Mouse (Mus musculus): ENCODE measurements at regions not wholly inside any gene's neighbourhood (a gene's known extent, or its start where the extent isn't known, plus 50 kb on each side); places are given as distances from the start of the nearest gene placed in this dataset.

DNA sequence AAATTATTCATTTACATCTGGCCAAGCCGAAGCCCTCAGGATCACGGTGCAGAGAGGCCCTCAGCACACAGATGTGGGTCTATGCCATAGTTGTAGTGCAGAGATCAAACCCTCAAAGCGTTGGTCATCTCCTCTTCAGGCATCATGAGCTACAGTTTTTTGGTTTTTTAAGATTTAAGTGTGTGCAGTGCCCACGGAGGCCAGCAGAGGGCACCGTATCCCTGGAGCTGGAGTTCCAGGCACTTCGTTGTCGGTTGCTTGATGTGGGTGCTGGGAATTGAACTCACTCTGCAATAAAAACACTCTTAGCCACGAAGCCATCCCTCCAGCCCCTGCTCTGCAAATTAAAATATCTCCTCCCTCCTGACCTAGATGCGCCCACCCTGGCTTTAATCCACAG, 58.3 kb upstream of the Tmem132d start:
- Histone ChIP-seq H3K36me3 (ENCODE audit: control insufficient read depth, insufficient read depth, low read length) (no peaks in the 10 kb centered on the region), H3K27me3 (replicated peaks; ENCODE audit: control insufficient read depth, insufficient read depth, low read length) (no peaks in the 10 kb centered on the region), H3K4me1 (ENCODE audit: control insufficient read depth, insufficient read depth, low read length) (no peaks in the 10 kb centered on the region), H3K4me2 (ENCODE audit: low read length) (no peak overlapping the region), H3K9me3 (replicated peaks; ENCODE audit: control insufficient read depth, low read length) (no peaks in the 10 kb centered on the region), H3K27ac (ENCODE audit: low read depth, low read length) (no peak overlapping the region), H3K9ac (ENCODE audit: low read length) (no peak overlapping the region), H3K4me3 (ENCODE audit: low read depth, low read length) (no peak overlapping the region)
- DNase-seq (ENCODE audit: low spot score): no peak
- 48% methylated on average over 9 of the region's 9 CpGs for WGBS
- no peak for ATAC-seq

DNA sequence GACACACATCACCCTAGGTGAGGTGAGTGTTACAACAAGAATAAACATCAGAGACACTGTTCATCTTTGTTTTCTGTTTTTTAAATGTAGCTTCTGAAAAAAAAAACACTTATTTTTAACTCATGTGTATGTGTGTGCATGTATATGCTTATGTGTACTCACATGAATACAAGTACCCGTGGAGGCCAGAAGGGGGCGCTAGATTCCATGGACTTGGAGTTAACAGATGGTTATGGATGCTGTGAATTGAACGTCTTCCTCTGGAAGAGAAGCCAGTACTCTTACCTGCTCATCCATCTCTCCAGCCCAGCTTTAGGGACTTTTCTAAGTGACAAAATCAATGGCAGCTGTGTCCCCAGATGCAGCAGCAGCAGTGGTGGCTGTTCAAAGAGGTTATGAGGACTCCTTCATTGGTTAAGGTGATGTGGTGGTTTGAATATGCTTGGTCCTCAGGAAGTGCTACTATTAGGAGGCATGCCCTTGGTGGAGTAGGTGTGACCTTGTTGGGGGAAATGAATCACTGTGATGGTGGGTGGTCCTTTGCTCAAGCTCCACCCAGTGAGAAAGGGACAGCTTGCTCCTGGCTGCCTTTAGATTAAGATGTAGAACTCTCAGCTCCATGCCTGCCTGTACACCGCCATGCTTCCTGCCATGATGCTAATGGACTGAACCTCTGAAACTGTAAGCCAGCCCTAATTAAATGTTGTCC, 56.1 kb upstream of the Tmem132d start:
- no peak overlapping the region for H3K27ac ChIP-seq (ENCODE audit: low read depth, low read length)
- no peaks in the 10 kb centered on the region for H3K9me3 ChIP-seq (replicated peaks; ENCODE audit: control insufficient read depth, low read length)
- H3K27me3 ChIP-seq (replicated peaks; ENCODE audit: control insufficient read depth, insufficient read depth, low read length): no peaks in the 10 kb centered on the region
- ATAC-seq: no peak
- WGBS: 83% methylated on average over 4 of the region's 4 CpGs
- no peak overlapping the region for H3K9ac ChIP-seq (ENCODE audit: low read length)
- no peaks in the 10 kb centered on the region for H3K36me3 ChIP-seq (ENCODE audit: control insufficient read depth, insufficient read depth, low read length)
- no peak overlapping the region for H3K4me3 ChIP-seq (ENCODE audit: low read depth, low read length)
- no peak overlapping the region for H3K4me2 ChIP-seq (ENCODE audit: low read length)
- no peak for DNase-seq (ENCODE audit: low spot score)
- H3K4me1 ChIP-seq (ENCODE audit: control insufficient read depth, insufficient read depth, low read length): no peaks in the 10 kb centered on the region

- no peak overlapping the region for H3K4me3 ChIP-seq (ENCODE audit: low read depth, low read length)
- no peaks in the 10 kb centered on the region for H3K9me3 ChIP-seq (replicated peaks; ENCODE audit: control insufficient read depth, low read length)
- no peak overlapping the region for H3K4me2 ChIP-seq (ENCODE audit: low read length)
- H3K4me1 ChIP-seq (ENCODE audit: control insufficient read depth, insufficient read depth, low read length): peaks cover 7% of the 10 kb centered on the region; the same call in 1 of the 2 replicates
- no peak overlapping the region for H3K9ac ChIP-seq (ENCODE audit: low read length)
- no peak overlapping the region for H3K27ac ChIP-seq (ENCODE audit: low read depth, low read length)
- no peaks in the 10 kb centered on the region for H3K27me3 ChIP-seq (replicated peaks; ENCODE audit: control insufficient read depth, insufficient read depth, low read length)
- 72% methylated on average over 3 of the region's 3 CpGs for WGBS
- ATAC-seq (no peak), DNase-seq (ENCODE audit: low spot score) (no peak)
- no peaks in the 10 kb centered on the region for H3K36me3 ChIP-seq (ENCODE audit: control insufficient read depth, insufficient read depth, low read length)
Observed at GRCm38 (mm10) chr5:128487371-128487770, 54.5 kb upstream of the Tmem132d start.

DNA sequence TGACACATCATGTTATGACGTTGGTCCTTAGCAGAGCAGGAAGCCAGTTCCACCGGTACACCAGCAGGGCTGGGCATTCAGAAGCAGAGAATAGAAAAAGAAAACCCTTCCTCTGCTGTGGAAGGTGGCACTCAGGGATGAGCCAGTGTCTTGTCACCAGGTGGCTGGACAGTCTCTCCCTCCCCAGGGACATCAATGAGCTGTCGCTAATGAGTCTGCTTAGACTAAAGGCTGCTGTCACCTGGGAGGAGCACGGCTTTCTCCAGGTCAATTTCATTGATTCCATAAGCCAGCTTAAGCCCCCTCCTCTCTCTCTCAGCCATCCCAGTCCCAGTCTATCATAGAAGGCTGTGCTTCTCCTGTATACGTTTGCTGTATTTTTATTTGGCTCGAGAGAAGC, 51.2 kb upstream of the Tmem132d start:
- DNase-seq (ENCODE audit: low spot score): no peak
- H3K36me3 ChIP-seq (ENCODE audit: control insufficient read depth, insufficient read depth, low read length): no peaks in the 10 kb centered on the region
- ATAC-seq: no peak
- H3K9me3 ChIP-seq (replicated peaks; ENCODE audit: control insufficient read depth, low read length): no peaks in the 10 kb centered on the region
- no peak overlapping the region for H3K4me2 ChIP-seq (ENCODE audit: low read length)
- no peak overlapping the region for H3K4me3 ChIP-seq (ENCODE audit: low read depth, low read length)
- WGBS: 30% methylated on average over 6 of the region's 6 CpGs
- H3K27me3 ChIP-seq (replicated peaks; ENCODE audit: control insufficient read depth, insufficient read depth, low read length): no peaks in the 10 kb centered on the region
- H3K4me1 ChIP-seq (ENCODE audit: control insufficient read depth, insufficient read depth, low read length): peaks cover 7% of the 10 kb centered on the region; the same call in 1 of the 2 replicates
- no peak overlapping the region for H3K27ac ChIP-seq (ENCODE audit: low read depth, low read length)
- no peak overlapping the region for H3K9ac ChIP-seq (ENCODE audit: low read length)

DNA sequence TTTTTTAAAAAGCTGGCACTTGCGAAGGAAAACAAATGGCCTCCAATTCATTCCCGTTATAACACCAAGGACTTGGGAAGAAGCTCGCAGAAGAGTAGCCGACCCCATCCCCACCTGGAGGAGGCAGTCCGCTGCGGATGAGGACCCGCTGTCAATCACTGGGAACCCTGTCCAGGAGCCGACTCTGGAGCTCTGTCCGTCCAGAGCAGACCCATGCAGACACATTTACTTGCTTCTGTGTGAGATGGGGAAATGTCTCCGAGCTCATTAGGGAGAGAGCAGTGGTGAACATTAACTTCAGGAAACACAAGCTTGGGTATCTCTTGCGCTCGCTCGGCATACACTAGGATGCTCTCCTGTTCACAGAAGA, 50.5 kb upstream of the Tmem132d start:
- Histone ChIP-seq H3K9me3 (replicated peaks; ENCODE audit: control insufficient read depth, low read length) (no peaks in the 10 kb centered on the region), H3K4me1 (ENCODE audit: control insufficient read depth, insufficient read depth, low read length) (peaks cover 7% of the 10 kb centered on the region; the same call in 1 of the 2 replicates), H3K27ac (ENCODE audit: low read depth, low read length) (no peak overlapping the region), H3K9ac (ENCODE audit: low read length) (peak overlapping the region; percentile 35), H3K36me3 (ENCODE audit: control insufficient read depth, insufficient read depth, low read length) (no peaks in the 10 kb centered on the region), H3K4me2 (ENCODE audit: low read length) (peak overlapping the region; percentile 60), H3K4me3 (ENCODE audit: low read depth, low read length) (peak overlapping the region; percentile 18; the same call in 1 of the 2 replicates), H3K27me3 (replicated peaks; ENCODE audit: control insufficient read depth, insufficient read depth, low read length) (no peaks in the 10 kb centered on the region)
- ATAC-seq: no peak
- 4% methylated on average over 13 of the region's 13 CpGs for WGBS
- DNase-seq (ENCODE audit: low spot score): no peak

DNA sequence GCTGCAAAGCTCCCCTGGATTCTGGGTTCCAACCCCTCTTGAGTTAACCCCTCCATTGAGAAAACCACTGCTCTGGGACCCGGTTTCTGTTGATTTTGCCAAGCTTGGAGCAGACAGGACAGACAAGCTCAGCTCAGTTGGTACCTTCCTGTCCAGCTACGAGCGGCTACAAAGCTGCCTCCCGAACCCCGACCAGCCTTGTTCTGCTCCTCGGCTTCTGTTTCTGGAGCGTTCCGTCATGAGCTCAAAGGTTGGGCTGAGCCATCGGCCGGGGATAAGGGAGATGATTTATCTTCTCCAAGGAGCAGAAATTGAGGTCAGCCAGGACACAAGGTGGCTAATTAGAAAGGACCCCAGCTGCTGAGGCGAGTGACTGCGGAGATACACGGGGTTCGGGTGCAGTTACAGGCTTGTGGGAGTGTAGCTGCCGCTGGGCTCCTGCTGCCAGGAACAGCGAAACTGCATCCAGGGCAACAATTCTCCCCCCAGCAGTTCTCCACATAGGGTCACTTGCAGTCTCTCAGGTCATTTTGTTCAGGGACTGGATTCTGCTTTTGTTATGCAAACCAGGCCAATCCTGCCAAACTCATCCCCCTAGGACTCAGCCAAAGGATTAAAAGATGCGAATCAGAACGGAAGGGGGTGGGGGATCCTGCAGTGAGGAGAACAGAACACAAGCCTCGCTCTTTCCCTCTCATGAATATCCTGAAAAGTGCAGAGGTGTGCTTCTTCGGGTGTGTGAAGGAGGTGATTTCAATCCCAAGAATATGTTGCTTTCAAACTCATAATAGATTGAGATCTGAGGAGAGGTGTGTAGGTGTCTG, 50.0 kb upstream of the Tmem132d start:
- WGBS: 2% methylated on average over 20 of the region's 20 CpGs
- peak; percentile 32; the same call in 1 of the 2 replicates for ATAC-seq

More for the DNA sequence above, 50.0 kb upstream of the Tmem132d start:
- H3K27ac ChIP-seq (ENCODE audit: low read depth, low read length): no peak overlapping the region
- H3K9ac ChIP-seq (ENCODE audit: low read length): peak overlapping the region; percentile 50
- H3K36me3 ChIP-seq (ENCODE audit: control insufficient read depth, insufficient read depth, low read length): no peaks in the 10 kb centered on the region
- no peaks in the 10 kb centered on the region for H3K27me3 ChIP-seq (replicated peaks; ENCODE audit: control insufficient read depth, insufficient read depth, low read length)
- peak overlapping the region; percentile 60 for H3K4me2 ChIP-seq (ENCODE audit: low read length)
- no peaks in the 10 kb centered on the region for H3K9me3 ChIP-seq (replicated peaks; ENCODE audit: control insufficient read depth, low read length)
- H3K4me1 ChIP-seq (ENCODE audit: control insufficient read depth, insufficient read depth, low read length): peaks cover 7% of the 10 kb centered on the region; the same call in 1 of the 2 replicates
- H3K4me3 ChIP-seq (ENCODE audit: low read depth, low read length): peak overlapping the region; percentile 18
- peak; percentile 67 for DNase-seq (ENCODE audit: low spot score)
